Mouse (Mus musculus): ENCODE measurements at regions not wholly inside any gene's neighbourhood (a gene's known extent, or its start where the extent isn't known, plus 50 kb on each side); places are given as distances from the start of the nearest gene placed in this dataset.
"Not testable (repeated sequence)": the region's sequence is repeated elsewhere in the genome, so short reads cannot be mapped to it uniquely, and the experiment has no call there.

GRCm38 (mm10) chr17:6853641-6854040 lies 71.1 kb upstream of the Ezr start:
- POLR2A ChIA-PET = interaction anchor here in 3 of 4 experiments (0.6 to 3.3 kb wide), 4 partner anchors 18 to 58 kb away, joined by 3 to 22 read pairs (median 4); no protein-coding TSS in a partner anchor
- CTCF ChIA-PET = interaction anchor here in 2 of 4 experiments (0.6 kb wide), 3 partner anchors 14 to 960 kb away, joined by 3 to 5 read pairs (median 4); no protein-coding TSS in a partner anchor

GRCm38 (mm10) chr17:6852177-6852947 lies 69.8 kb upstream of the Ezr start:
- ChIA-PET CTCF (interaction anchor here (0.5 to 1.4 kb wide), 8 partner anchors 25 to 1907 kb away, joined by 3 to 7 read pairs (median 4); no protein-coding TSS in a partner anchor), POLR2A (interaction anchor here in 3 of 4 experiments (0.6 to 3.3 kb wide), 10 partner anchors 8 to 213 kb away, joined by 3 to 22 read pairs (median 4); no protein-coding TSS in a partner anchor)

- POLR2A ChIA-PET = interaction anchor here in 2 of 4 experiments (1.0 to 2.2 kb wide), 2 partner anchors 10 kb away, joined by 3 to 8 read pairs; no protein-coding TSS in a partner anchor
- CTCF ChIA-PET = no interaction called here
Observed at GRCm38 (mm10) chr17:6850513-6850912, 67.9 kb upstream of the Ezr start.

- POLR2A ChIA-PET = interaction anchor here in 1 of 4 experiments (1.5 kb wide), 1 partner anchor 12 kb away, joined by 6 read pairs; no protein-coding TSS in a partner anchor
- CTCF ChIA-PET = not testable (repeated sequence)
Observed at GRCm38 (mm10) chr17:6841781-6842465, 59.3 kb upstream of the Ezr start.

- POLR2A ChIA-PET = interaction anchor here in 3 of 4 experiments (0.8 to 2.3 kb wide), 13 partner anchors 8 to 77 kb away, joined by 3 to 17 read pairs (median 4); partner anchors contain the start of gene Ezr (in 1 of the 3)
- CTCF ChIA-PET = interaction anchor here in 1 of 4 experiments (0.6 kb wide), 1 partner anchor 11 kb away, joined by 4 read pairs; no protein-coding TSS in a partner anchor
Observed at GRCm38 (mm10) chr17:6835333-6835916, 52.8 kb upstream of the Ezr start.

Measured in embryonic stem cell, embryonic (primary cell).